Mouse (Mus musculus): Measurements from ENCODE around the gene Bak1.

DNA sequence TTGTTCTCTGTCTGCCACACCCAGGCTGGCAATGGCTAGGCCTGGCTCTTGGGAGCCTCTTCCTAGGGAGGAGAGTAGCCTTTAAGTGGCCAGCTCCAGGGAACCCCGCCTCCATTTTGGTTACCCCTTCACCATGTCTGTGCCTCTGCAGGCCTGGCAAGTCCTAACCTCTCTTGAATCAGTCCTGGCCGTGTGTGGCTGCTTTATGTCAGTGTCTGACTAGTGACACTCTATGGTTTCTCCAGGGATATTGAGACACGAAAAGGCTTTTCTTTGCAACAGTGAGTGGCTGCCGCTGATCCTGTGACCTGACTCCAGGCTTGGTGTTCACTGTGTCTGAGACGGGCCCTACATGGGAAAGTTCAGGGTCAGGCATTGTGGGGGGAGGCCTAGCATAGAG, 22.0 kb upstream of the Bak1 start:
- TF ChIP-seq EP300 (IDR thresholded peaks at IDR 0.05; ENCODE audit: low read depth in 1 of 2, low read length in 2 of 2) (no peak), RCOR1 (IDR thresholded peaks at IDR 0.05; ENCODE audit: low read depth, low read length) (no peak), TAL1 (IDR thresholded peaks at IDR 0.05; ENCODE audit: low read length) (no peak), CTCF (IDR thresholded peaks at IDR 0.05 in 2 of 3, conservative IDR thresholded peaks at IDR 0.05 in 1 of 3; ENCODE audit: control insufficient read depth in 1 of 3, insufficient read depth in 1 of 3, low read depth in 2 of 3, low read length in 3 of 3, poor library complexity in 1 of 3, severe bottlenecking in 1 of 3) (no peak), NRF1 (IDR thresholded peaks at IDR 0.05; ENCODE audit: insufficient read depth, low read depth, low read length, poor library complexity, severe bottlenecking) (no peak), MYC (IDR thresholded peaks at IDR 0.05; ENCODE audit: low read depth, low read length) (no peak), POLR2A (IDR thresholded peaks at IDR 0.05; ENCODE audit: control insufficient read depth in 1 of 2, insufficient read depth in 1 of 2, low read depth in 1 of 2, low read length in 2 of 2, poor library complexity in 1 of 2) (no peak), USF1 (IDR thresholded peaks at IDR 0.05; ENCODE audit: low read depth, low read length) (no peak), ZMIZ1 (IDR thresholded peaks at IDR 0.05; ENCODE audit: low read depth, low read length) (no peak), TCF12 (IDR thresholded peaks at IDR 0.05; ENCODE audit: low read depth, low read length) (no peak), MAFK (IDR thresholded peaks at IDR 0.05; ENCODE audit: borderline replicate concordance, low read depth, low read length) (no peak), HCFC1 (IDR thresholded peaks at IDR 0.05; ENCODE audit: low read depth, low read length) (no peak), POLR2AphosphoS5 (IDR thresholded peaks at IDR 0.05; ENCODE audit: borderline replicate concordance, low read depth, low read length) (no peak)

Data from MEL (cell line).